Mouse (Mus musculus) small intestine, adult 2 months (tissue): ENCODE measurements around the gene Hoxa5.

Experiments used
- CTCF ChIP-seq: fragments of 200-500 bp; IDR thresholded peaks from 2 replicates; pipeline ENCODE4 v1.5.1; 2012; ENCODE audit warnings: low read depth, mild to moderate bottlenecking, control low read depth, inconsistent platforms, low read length, moderate library complexity, mixed read lengths; ENCODE audit not compliant: insufficient replicate concordance, insufficient read length; ENCODE audit errors: extremely low read depth
- POLR2A ChIP-seq: fragments of 200-500 bp; IDR thresholded peaks from 2 replicates; pipeline ENCODE4 v1.6.1; 2012; ENCODE audit warnings: low read depth, mild to moderate bottlenecking, control low read depth, inconsistent platforms, low read length, moderate library complexity

DNA sequence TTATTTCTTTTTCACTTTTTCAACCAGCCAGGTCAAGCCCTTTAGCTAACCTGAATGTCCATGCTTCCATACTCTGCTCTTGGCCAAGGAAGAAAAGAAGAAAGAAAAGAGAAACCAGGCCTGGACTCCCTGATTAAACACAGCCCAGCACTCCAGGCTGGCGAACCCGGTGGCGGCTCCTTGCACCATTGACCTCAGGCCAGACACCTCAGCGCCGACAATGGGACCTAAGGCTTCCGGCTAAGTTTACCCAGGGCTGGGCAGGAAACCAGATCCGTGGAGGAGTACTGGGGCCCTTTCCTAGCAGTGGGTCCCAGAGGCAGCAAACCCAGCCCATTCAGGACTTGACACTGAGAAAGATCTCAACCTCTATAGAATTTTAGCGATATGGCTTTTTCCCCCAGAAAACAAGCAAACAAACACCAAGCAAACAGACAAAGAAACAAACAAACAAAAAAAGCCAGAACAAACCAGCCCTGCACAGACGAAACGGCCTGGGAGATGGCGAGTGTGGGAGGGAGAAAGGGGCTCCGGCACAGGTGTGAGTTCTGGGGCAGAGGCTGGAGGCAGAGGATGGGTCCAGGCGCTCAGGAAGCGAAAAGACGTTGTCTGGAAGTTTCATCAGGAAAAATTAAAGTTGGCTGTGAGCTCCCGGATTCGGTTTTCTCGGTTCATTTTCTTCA lies 27.6 kb upstream of the Hoxa5 start:
- TF ChIP-seq CTCF (no peak), POLR2A (no peak)
